Mouse (Mus musculus): ENCODE results near the gene Anapc2. TPM values are rescaled to one million over a fixed set of nuclear protein-coding genes. Genes with fewer than 3 reads are reported as not detected.

Anapc2 gene
- polyA plus RNA-seq, 1 experiment, result 103 TPM

- Histone ChIP-seq H3K27me3 (ENCODE audit: control insufficient read depth, insufficient read depth, low read length) (no peaks in the 10 kb centered on the region), H3K4me1 (ENCODE audit: control insufficient read depth, insufficient read depth, low read length) (peaks cover 4% of the 10 kb centered on the region; the same call in 1 of the 2 replicates), H3K4me3 (replicated peaks; ENCODE audit: insufficient read depth, low read depth, low read length) (no peak overlapping the region), H3K27ac (ENCODE audit: insufficient read depth, low read length) (no peak overlapping the region)
- 78% methylated on average over 2 of the region's 2 CpGs for WGBS
- no peak for DNase-seq
- TF ChIP-seq CTCF (IDR thresholded peaks at IDR 0.05; ENCODE audit: borderline replicate concordance, insufficient read depth, low read depth, low read length) (no peak), POLR2A (IDR thresholded peaks at IDR 0.05; ENCODE audit: borderline replicate concordance, insufficient read depth, low read length) (no peak)
Observed at GRCm38 (mm10) chr2:25333569-25333968, 61.3 kb downstream of the Anapc2 start.

Other genes with a start within 250 kb of the Anapc2 start
- gene Nsmf, start 218.1 kb upstream of the Anapc2 start, polyA plus RNA-seq (2012; rRNA removed), result 203 and 244 TPM in 2 replicates
- gene Entpd8, start 192.2 kb upstream of the Anapc2 start, polyA plus RNA-seq (2012; rRNA removed), result not detected in 2 replicates
- not detected in 2 replicates for gene Noxa1, start 177.3 kb upstream of the Anapc2 start, polyA plus RNA-seq (2012; rRNA removed)
- 7.7 and 9.4 TPM in 2 replicates for gene Nrarp, start 91.7 kb upstream of the Anapc2 start, polyA plus RNA-seq (2012; rRNA removed)
- 3.6 and 4.2 TPM in 2 replicates for gene Tor4a, start 75.6 kb upstream of the Anapc2 start, polyA plus RNA-seq (2012; rRNA removed)
- 69.4 and 84.5 TPM in 2 replicates for gene Nelfb, start 61.0 kb upstream of the Anapc2 start, polyA plus RNA-seq (2012; rRNA removed)
- not detected in 2 replicates for gene Stpg3, start 57.8 kb upstream of the Anapc2 start, polyA plus RNA-seq (2012; rRNA removed)
- 0.10 and 0.11 TPM in 2 replicates for gene Fam166a, start 53.7 kb upstream of the Anapc2 start, polyA plus RNA-seq (2012; rRNA removed)
- 647 and 663 TPM in 2 replicates for gene Tubb4b, start 47.8 kb upstream of the Anapc2 start, polyA plus RNA-seq (2012; rRNA removed)
- 0.73 and 0.92 TPM in 2 replicates for gene Slc34a3, start 38.1 kb upstream of the Anapc2 start, polyA plus RNA-seq (2012; rRNA removed)
- not detected in 2 replicates for gene Rnf224, start 35.7 kb upstream of the Anapc2 start, polyA plus RNA-seq (2012; rRNA removed)
- 423 and 427 TPM in 2 replicates for gene Rnf208, start 30.2 kb upstream of the Anapc2 start, polyA plus RNA-seq (2012; rRNA removed)
- 0.76 and 0.80 TPM in 2 replicates for gene Cysrt1, start 30.0 kb upstream of the Anapc2 start, polyA plus RNA-seq (2012; rRNA removed)
- 12.5 and 14.1 TPM in 2 replicates for gene AL732309.1, start 25.6 kb upstream of the Anapc2 start, polyA plus RNA-seq (2012; rRNA removed)
- gene Tmem203, start 17.0 kb upstream of the Anapc2 start, polyA plus RNA-seq (2012; rRNA removed), result 31.9 and 33.4 TPM in 2 replicates
- 91.0 and 96.9 TPM in 2 replicates for gene Tprn, start 9.9 kb upstream of the Anapc2 start, polyA plus RNA-seq (2012; rRNA removed)
- gene Ssna1, start within 50 bp of the Anapc2 start, polyA plus RNA-seq (2012; rRNA removed), result 74.5 and 75.9 TPM in 2 replicates
- not detected in 2 replicates for gene Tmem210, start 15.7 kb downstream of the Anapc2 start, polyA plus RNA-seq (2012; rRNA removed)
- 0.20 and 0.21 TPM in 2 replicates for gene Lrrc26, start 17.4 kb downstream of the Anapc2 start, polyA plus RNA-seq (2012; rRNA removed)
- 282 and 290 TPM in 2 replicates for gene Grin1, start 46.7 kb downstream of the Anapc2 start, polyA plus RNA-seq (2012; rRNA removed)
- 33.2 and 34.1 TPM in 2 replicates for gene Man1b1, start 59.9 kb downstream of the Anapc2 start, polyA plus RNA-seq (2012; rRNA removed)
- 63.1 and 71.2 TPM in 2 replicates for gene Dpp7, start 83.9 kb downstream of the Anapc2 start, polyA plus RNA-seq (2012; rRNA removed)
- 19.0 and 22.1 TPM in 2 replicates for gene Uap1l1, start 93.2 kb downstream of the Anapc2 start, polyA plus RNA-seq (2012; rRNA removed)
- 4.4 and 4.7 TPM in 2 replicates for gene Sapcd2, start 99.8 kb downstream of the Anapc2 start, polyA plus RNA-seq (2012; rRNA removed)
- gene Entpd2, start 123.4 kb downstream of the Anapc2 start, polyA plus RNA-seq (2012; rRNA removed), result 12.3 and 12.5 TPM in 2 replicates
- 502 and 505 TPM in 2 replicates for gene Npdc1, start 126.9 kb downstream of the Anapc2 start, polyA plus RNA-seq (2012; rRNA removed)
- 0.51 and 0.71 TPM in 2 replicates for gene Fut7, start 150.8 kb downstream of the Anapc2 start, polyA plus RNA-seq (2012; rRNA removed)
- 285 and 294 TPM in 2 replicates for gene Abca2, start 156.2 kb downstream of the Anapc2 start, polyA plus RNA-seq (2012; rRNA removed)
- gene Clic3, start 184.4 kb downstream of the Anapc2 start, polyA plus RNA-seq (2012; rRNA removed), result 0.84 and 2.8 TPM in 2 replicates
- 196 and 230 TPM in 2 replicates for gene Paxx, start 188.6 kb downstream of the Anapc2 start, polyA plus RNA-seq (2012; rRNA removed)
- gene Ptgds, start 197.6 kb downstream of the Anapc2 start, polyA plus RNA-seq (2012; rRNA removed), result 2,130 and 2,485 TPM in 2 replicates
- not detected in 2 replicates for gene Lcn12, start 221.4 kb downstream of the Anapc2 start, polyA plus RNA-seq (2012; rRNA removed)
- gene Fbxw5, start 228.3 kb downstream of the Anapc2 start, polyA plus RNA-seq (2012; rRNA removed), result 54.7 and 59.4 TPM in 2 replicates
- 3.6 and 4.2 TPM in 2 replicates for gene C8g, start 229.2 kb downstream of the Anapc2 start, polyA plus RNA-seq (2012; rRNA removed)

Data from cerebellum, adult 2 months (tissue).